In genomic region chr16:35597991-35598390, GRCm38 (mm10) we compare ENCODE assay signal across 27 mouse cellular contexts. TPM values are rescaled to one million over a fixed set of nuclear protein-coding genes. Genes with fewer than 3 reads are reported as not detected.
DNase-seq lines count a peak whose midpoint lies in the region; ATAC-seq and TF ChIP-seq lines count a peak whose summit lies in the region.
"Had no signal": no experiment of that assay in that cellular context is flagged by ENCODE, and none has a peak within 500 bp of the region (broad histone marks: within the 10 kb centered on the region; RNA-seq: fewer than 3 reads in every experiment).

No protein-coding gene starts in this region.

- H3K4me3 ChIP-seq in hindbrain, embryonic 12.5 days, result no peak overlapping the region
- H3K4me3 ChIP-seq in hindbrain, postnatal 0 days (ENCODE audit: low read length), result no peak overlapping the region
- H3K4me3 ChIP-seq in neural tube, embryonic 13.5 days, result no peak overlapping the region
- no peak overlapping the region for H3K4me3 ChIP-seq in forebrain, embryonic 15.5 days
- H3K4me3 ChIP-seq: embryonic facial prominence, embryonic 10.5 days; heart, embryonic 12.5 days; hindbrain, embryonic 15.5 days; limb, embryonic 13.5 days; liver, embryonic 12.5 days; neural tube, embryonic 12.5 days had no signal

- H3K27me3 ChIP-seq in hindbrain, embryonic 12.5 days, result no peaks in the 10 kb centered on the region
- H3K27me3 ChIP-seq in hindbrain, postnatal 0 days (ENCODE audit: insufficient read depth, low read length), result no peaks in the 10 kb centered on the region
- H3K27me3 ChIP-seq in neural tube, embryonic 13.5 days, result no peaks in the 10 kb centered on the region
- H3K27me3 ChIP-seq in forebrain, embryonic 15.5 days, result no peaks in the 10 kb centered on the region
- H3K27me3 ChIP-seq: hindbrain, embryonic 15.5 days; neural tube, embryonic 12.5 days had no signal

- no peak for DNase-seq in hindbrain, postnatal 0 days (ENCODE audit: low spot score)
- DNase-seq in neural tube, embryonic 10.5 days (ENCODE audit: extremely low spot score, low spot score), result no peak
- DNase-seq in layer of hippocampus, adult 9-11 months, result no peak
- no peak for DNase-seq in layer of hippocampus, postnatal 25 days (ENCODE audit: extremely low spot score in 1 of 2, low spot score in 1 of 2)
- DNase-seq: adrenal gland, postnatal 36 days; cerebellum, adult 11-12 months; gastrocnemius, postnatal 25 days; heart, adult 18-20 months; heart, postnatal 10 days; kidney, adult 9 months; kidney, postnatal 14 days; layer of hippocampus, postnatal 36 days; lung, adult 2 months; lung, postnatal 14 days; thymus, adult 18-20 months; thymus, postnatal 36 days had no signal

- peak overlapping the region; percentile 68 for H3K27ac ChIP-seq in hindbrain, embryonic 12.5 days
- H3K27ac ChIP-seq in hindbrain, postnatal 0 days, result no peak overlapping the region
- peak overlapping the region; percentile 33; the same call in 1 of the 2 replicates for H3K27ac ChIP-seq in neural tube, embryonic 13.5 days (replicated peaks)
- H3K27ac ChIP-seq in forebrain, embryonic 15.5 days (replicated peaks), result peak overlapping the region; percentile 47
- H3K27ac ChIP-seq: embryonic facial prominence, embryonic 10.5 days; hindbrain, embryonic 15.5 days; limb, embryonic 13.5 days; liver, embryonic 12.5 days; neural tube, embryonic 12.5 days had no signal

- peaks cover 65% of the 10 kb centered on the region for H3K4me1 ChIP-seq in hindbrain, embryonic 12.5 days
- peaks cover 43% of the 10 kb centered on the region for H3K4me1 ChIP-seq in hindbrain, postnatal 0 days (ENCODE audit: insufficient read depth, low read length)
- peaks cover 64% of the 10 kb centered on the region for H3K4me1 ChIP-seq in neural tube, embryonic 13.5 days (replicated peaks)
- peaks cover 77% of the 10 kb centered on the region for H3K4me1 ChIP-seq in forebrain, embryonic 15.5 days
- H3K4me1 ChIP-seq: liver, embryonic 12.5 days had no signal

- H3K9me3 ChIP-seq in hindbrain, embryonic 12.5 days (replicated peaks), result peaks cover 3% of the 10 kb centered on the region; the same call in 1 of the 2 replicates
- H3K9me3 ChIP-seq in hindbrain, postnatal 0 days (ENCODE audit: low read length), result no peaks in the 10 kb centered on the region
- no peaks in the 10 kb centered on the region for H3K9me3 ChIP-seq in neural tube, embryonic 13.5 days
- no peaks in the 10 kb centered on the region for H3K9me3 ChIP-seq in forebrain, embryonic 15.5 days
- H3K9me3 ChIP-seq: hindbrain, embryonic 15.5 days; neural tube, embryonic 12.5 days had no signal

- no peak overlapping the region for H3K9ac ChIP-seq in hindbrain, embryonic 12.5 days
- no peak overlapping the region for H3K9ac ChIP-seq in hindbrain, postnatal 0 days (replicated peaks; ENCODE audit: low read length)
- H3K9ac ChIP-seq in neural tube, embryonic 13.5 days, result no peak overlapping the region
- H3K9ac ChIP-seq in forebrain, embryonic 15.5 days (replicated peaks), result no peak overlapping the region
- H3K9ac ChIP-seq: heart, embryonic 12.5 days; hindbrain, embryonic 15.5 days; limb, embryonic 13.5 days; liver, embryonic 12.5 days; neural tube, embryonic 12.5 days had no signal

- no peak for ATAC-seq in hindbrain, embryonic 12.5 days (ENCODE audit: low FRiP score)
- ATAC-seq in hindbrain, postnatal 0 days, result no peak
- no peak for ATAC-seq in neural tube, embryonic 13.5 days (ENCODE audit: low read depth)
- no peak for ATAC-seq in forebrain, embryonic 15.5 days (replicated peaks)
- ATAC-seq: intestine, embryonic 16.5 days; liver, embryonic 12.5 days had no signal

- no peak for TF ChIP-seq CTCF in hindbrain, postnatal 0 days (IDR thresholded peaks at IDR 0.05; ENCODE audit: low read depth)

- 10% methylated on average over 6 of the region's 6 CpGs for WGBS in hindbrain, embryonic 12.5 days
- 17% methylated on average over 6 of the region's 6 CpGs for WGBS in hindbrain, postnatal 0 days
- 14% methylated on average over 6 of the region's 6 CpGs for WGBS in neural tube, embryonic 13.5 days
- 8% methylated on average over 6 of the region's 6 CpGs for WGBS in forebrain, embryonic 15.5 days

- H3K36me3 ChIP-seq in hindbrain, embryonic 12.5 days, result no peaks in the 10 kb centered on the region
- no peaks in the 10 kb centered on the region for H3K36me3 ChIP-seq in hindbrain, postnatal 0 days (ENCODE audit: insufficient read depth, low read length)
- H3K36me3 ChIP-seq in neural tube, embryonic 13.5 days, result no peaks in the 10 kb centered on the region
- H3K36me3 ChIP-seq in forebrain, embryonic 15.5 days, result no peaks in the 10 kb centered on the region
- H3K36me3 ChIP-seq: heart, embryonic 12.5 days; hindbrain, embryonic 15.5 days; limb, embryonic 13.5 days; liver, embryonic 12.5 days had no signal

- H3K4me2 ChIP-seq in hindbrain, embryonic 12.5 days (replicated peaks), result no peak overlapping the region
- H3K4me2 ChIP-seq in hindbrain, postnatal 0 days (ENCODE audit: low read depth, low read length), result no peak overlapping the region
- no peak overlapping the region for H3K4me2 ChIP-seq in neural tube, embryonic 13.5 days
- no peak overlapping the region for H3K4me2 ChIP-seq in forebrain, embryonic 15.5 days (replicated peaks)
- H3K4me2 ChIP-seq: heart, embryonic 12.5 days; hindbrain, embryonic 15.5 days; limb, embryonic 13.5 days; liver, embryonic 12.5 days; neural tube, embryonic 12.5 days had no signal

RNA-seq across cellular contexts. Expression of gene Sema5b, which starts 57.0 kb away (rescaled TPM):
- polyA plus RNA-seq in hindbrain, embryonic 12.5 days (2016; fragmentation: Nextera tagmentation; extraction: Ambion mirVana), result 36.7 and 42.9 TPM in 2 replicates
- 37.0 and 47.0 TPM in 2 replicates for total RNA-seq in hindbrain, postnatal 0 days (2014; rRNA removed)
- 12.3 and 14.8 TPM in 2 replicates for polyA plus RNA-seq in hindbrain, postnatal 0 days (2015; fragmentation: Nextera tagmentation; extraction: Ambion mirVana)
- polyA plus RNA-seq in neural tube, embryonic 13.5 days (2015; fragmentation: Nextera tagmentation; extraction: Ambion mirVana), result 24.0 and 27.4 TPM in 2 replicates
- polyA plus RNA-seq in forebrain, embryonic 15.5 days (2015; fragmentation: Nextera tagmentation; extraction: Ambion mirVana), result 31.5 and 34.0 TPM in 2 replicates
- total RNA-seq in layer of hippocampus, postnatal 25 days (2021), result 10 to 100 TPM; 14.1 to 18.2 TPM
- total RNA-seq: megakaryocyte, adult 5-6 weeks had no signal
